Mouse (Mus musculus) ES-Bruce4 (cell line): ENCODE measurements around the gene Mapk1. TPM values are rescaled to one million over a fixed set of nuclear protein-coding genes. Genes with fewer than 3 reads are reported as not detected.

ENCODE experiments used
- H3K27ac ChIP-seq: 2 replicates; pipeline ENCODE4 v1.5.1; 2012; ENCODE audit warnings: low read length, inconsistent platforms; ENCODE audit not compliant: insufficient read depth
- H3K27me3 ChIP-seq: 2 replicates; pipeline ENCODE4 v1.6.1; 2012; ENCODE audit warnings: mild to moderate bottlenecking, low read length, inconsistent platforms; ENCODE audit not compliant: control insufficient read depth, poor library complexity, insufficient read depth, severe bottlenecking
- H3K36me3 ChIP-seq: 2 replicates; pipeline ENCODE4 v1.6.1; 2012; ENCODE audit warnings: inconsistent platforms, mild to moderate bottlenecking, low read length, moderate library complexity; ENCODE audit not compliant: control insufficient read depth, poor library complexity, insufficient read depth, severe bottlenecking
- H3K4me1 ChIP-seq: one replicate; pipeline ENCODE4 v1.8.1; 2011; ENCODE audit warnings: low read length; ENCODE audit not compliant: control insufficient read depth, insufficient read depth
- H3K4me3 ChIP-seq: 2 replicates; pipeline ENCODE4 v1.5.1; 2011; ENCODE audit warnings: low read depth, mild to moderate bottlenecking, low read length
- H3K9ac ChIP-seq: 2 replicates; pipeline ENCODE4 v1.6.1; 2012; ENCODE audit warnings: low read depth, mild to moderate bottlenecking, inconsistent platforms; ENCODE audit not compliant: poor library complexity, severe bottlenecking
- H3K9me3 ChIP-seq: replicated peaks from 2 replicates; pipeline ENCODE4 v1.6.1; 2012; ENCODE audit warnings: mild to moderate bottlenecking, low read length, inconsistent platforms; ENCODE audit not compliant: control insufficient read depth, poor library complexity, insufficient read depth, severe bottlenecking
- CTCF ChIP-seq: IDR thresholded peaks from one replicate; pipeline ENCODE4 v1.8.1; 2011; ENCODE audit warnings: low read depth, low read length
- EP300 ChIP-seq: IDR thresholded peaks from 2 replicates; pipeline ENCODE4 v1.6.1; 2011; ENCODE audit warnings: low read depth, low read length; ENCODE audit not compliant: insufficient read depth
- POLR2A ChIP-seq: IDR thresholded peaks from one replicate; pipeline ENCODE4 v1.8.1; 2011; ENCODE audit warnings: low read length; ENCODE audit not compliant: insufficient read depth
- polyA plus RNA-seq: library from polyadenylated mRNA; stranded (reverse); fragments of >200 nt; gene quantifications from 2 replicates; pipeline ENCODE4 v1.2.4, GENCODE M21; 2011; ENCODE audit warnings: low read depth; ENCODE audit not compliant: missing spikeins, insufficient read depth, insufficient read length

Mapk1 gene
- polyA plus RNA-seq, 1 experiment, result 351 TPM

- Histone ChIP-seq H3K9me3 (no peaks in the 10 kb centered on the region), H3K4me1 (no peaks in the 10 kb centered on the region), H3K36me3 (peaks cover 5% of the 10 kb centered on the region), H3K27me3 (no peaks in the 10 kb centered on the region), H3K4me3 (no peak overlapping the region), H3K27ac (no peak overlapping the region), H3K9ac (no peak overlapping the region)
- TF ChIP-seq POLR2A (no peak), CTCF (no peak), EP300 (no peak)
Measured at GRCm38 (mm10) chr16:17007070-17007469, 23.9 kb downstream of the Mapk1 start.

DNA sequence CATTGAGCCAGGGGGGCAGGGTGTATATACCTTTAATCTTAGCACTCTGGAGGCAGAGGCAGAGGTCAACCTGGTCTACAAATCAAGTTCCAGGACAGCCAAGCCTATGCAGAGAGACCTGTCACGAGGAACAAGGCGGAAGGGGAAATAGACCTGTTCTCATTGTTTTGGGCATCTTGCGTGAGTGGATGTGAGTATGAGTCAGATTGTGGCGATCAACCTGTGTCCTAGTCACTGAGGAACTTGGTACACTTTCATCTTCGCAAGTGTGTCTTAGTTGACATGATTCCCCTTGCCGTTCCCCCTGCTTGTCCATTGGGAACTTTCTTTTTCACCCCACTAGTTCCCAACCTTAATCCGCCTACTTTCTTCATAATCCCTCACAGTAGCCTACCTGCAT lies 26.9 kb downstream of the Mapk1 start:
- peaks cover 5% of the 10 kb centered on the region for H3K36me3 ChIP-seq
- no peaks in the 10 kb centered on the region for H3K4me1 ChIP-seq
- TF ChIP-seq EP300 (no peak), POLR2A (no peak), CTCF (no peak)
- no peak overlapping the region for H3K27ac ChIP-seq
- no peaks in the 10 kb centered on the region for H3K27me3 ChIP-seq
- H3K9me3 ChIP-seq, result no peaks in the 10 kb centered on the region
- no peak overlapping the region for H3K9ac ChIP-seq
- no peak overlapping the region for H3K4me3 ChIP-seq

GRCm38 (mm10) chr16:17012583-17012982 lies 29.4 kb downstream of the Mapk1 start:
- H3K9ac ChIP-seq, result no peak overlapping the region
- peaks cover 21% of the 10 kb centered on the region for H3K36me3 ChIP-seq
- H3K4me3 ChIP-seq, result no peak overlapping the region
- no peaks in the 10 kb centered on the region for H3K27me3 ChIP-seq
- H3K4me1 ChIP-seq, result no peaks in the 10 kb centered on the region
- no peaks in the 10 kb centered on the region for H3K9me3 ChIP-seq
- no peak overlapping the region for H3K27ac ChIP-seq
- TF ChIP-seq POLR2A (no peak), EP300 (no peak)

- Histone ChIP-seq H3K27me3 (no peaks in the 10 kb centered on the region), H3K4me3 (no peak overlapping the region), H3K4me1 (no peaks in the 10 kb centered on the region), H3K9ac (no peak overlapping the region), H3K36me3 (peaks cover 43% of the 10 kb centered on the region), H3K27ac (no peak overlapping the region), H3K9me3 (no peaks in the 10 kb centered on the region)
- TF ChIP-seq EP300, result no peak
- TF ChIP-seq POLR2A, result no peak
- TF ChIP-seq CTCF, result no peak
Measured at GRCm38 (mm10) chr16:17015111-17015852, 32.1 kb downstream of the Mapk1 start.

DNA sequence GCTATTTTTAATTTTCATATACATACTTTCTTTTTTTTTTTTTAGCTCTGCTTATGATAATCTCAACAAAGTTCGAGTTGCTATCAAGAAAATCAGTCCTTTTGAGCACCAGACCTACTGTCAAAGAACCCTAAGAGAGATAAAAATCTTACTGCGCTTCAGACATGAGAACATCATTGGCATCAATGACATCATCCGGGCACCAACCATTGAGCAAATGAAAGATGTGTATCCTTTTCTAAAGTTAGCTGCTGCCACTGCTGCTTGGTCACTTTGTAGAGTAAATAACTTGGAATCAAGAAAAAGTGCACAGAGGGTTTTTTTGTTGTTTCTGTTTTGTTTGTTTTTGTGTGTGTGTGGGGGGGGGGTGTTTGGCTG lies 32.7 kb downstream of the Mapk1 start:
- Histone ChIP-seq H3K27ac (no peak overlapping the region), H3K36me3 (peaks cover 47% of the 10 kb centered on the region), H3K4me3 (no peak overlapping the region), H3K9ac (no peak overlapping the region), H3K9me3 (no peaks in the 10 kb centered on the region), H3K27me3 (no peaks in the 10 kb centered on the region), H3K4me1 (no peaks in the 10 kb centered on the region)
- no peak for TF ChIP-seq EP300
- no peak for TF ChIP-seq POLR2A
- TF ChIP-seq CTCF, result no peak

DNA sequence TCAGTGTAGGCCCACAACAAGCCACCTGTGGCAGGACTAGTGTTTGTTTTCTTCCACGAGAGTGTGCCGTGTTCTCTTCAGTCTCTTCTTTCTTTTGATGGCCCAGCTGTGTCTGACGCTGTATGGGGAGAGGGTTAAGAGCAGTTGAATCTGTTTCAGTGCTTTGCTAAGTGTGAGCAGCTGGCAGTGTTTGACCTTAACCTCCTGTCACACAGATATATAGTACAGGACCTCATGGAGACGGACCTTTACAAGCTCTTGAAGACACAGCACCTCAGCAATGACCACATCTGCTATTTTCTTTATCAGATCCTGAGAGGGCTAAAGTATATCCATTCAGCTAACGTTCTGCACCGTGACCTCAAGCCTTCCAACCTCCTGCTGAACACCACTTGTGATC lies 34.9 kb downstream of the Mapk1 start:
- Histone ChIP-seq H3K4me1 (no peaks in the 10 kb centered on the region), H3K9me3 (no peaks in the 10 kb centered on the region), H3K27me3 (no peaks in the 10 kb centered on the region), H3K4me3 (no peak overlapping the region), H3K27ac (no peak overlapping the region), H3K36me3 (peaks cover 64% of the 10 kb centered on the region), H3K9ac (no peak overlapping the region)
- TF ChIP-seq EP300 (no peak), POLR2A (no peak), CTCF (no peak)
